Mouse (Mus musculus): ENCODE results near the gene Gna12.

DNA sequence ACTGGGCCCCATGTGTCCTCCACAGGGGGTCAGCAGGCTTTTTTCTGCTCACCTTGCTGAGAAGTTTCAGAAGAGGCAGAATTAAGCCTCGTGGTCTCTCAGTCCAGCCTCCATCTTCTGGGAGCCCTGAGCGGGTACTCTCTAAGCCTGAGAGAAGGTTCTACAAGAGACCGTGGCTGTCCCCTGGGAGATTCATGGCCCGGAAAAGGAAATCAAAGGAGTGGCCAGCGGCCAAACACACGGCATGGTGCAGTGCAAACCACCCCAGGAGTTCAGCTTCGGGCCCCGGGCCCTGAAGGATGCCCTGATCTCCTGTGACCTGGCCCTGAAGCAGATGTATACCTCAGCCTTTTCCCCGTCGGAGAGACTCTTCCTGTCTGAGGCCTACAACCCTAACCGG, 89.2 kb downstream of the Gna12 start:
- TF ChIP-seq CTCF (IDR thresholded peaks at IDR 0.05; ENCODE audit: borderline replicate concordance, extremely low read depth, insufficient read depth, insufficient read length), result no peak
- no peak for TF ChIP-seq POLR2A (IDR thresholded peaks at IDR 0.05; ENCODE audit: borderline replicate concordance, extremely low read depth, insufficient read depth, insufficient read length, poor library complexity, severe bottlenecking)
